Mouse (Mus musculus) midbrain, embryonic 16.5 days (tissue): ENCODE measurements around the gene Htra3. TPM values are rescaled to one million over a fixed set of nuclear protein-coding genes. Genes with fewer than 3 reads are reported as not detected.

Experiments
- ATAC-seq: fragments of 200-750 bp; cut with Nextera tagmentation; 2 replicates; pipeline ENCODE4 v1.8.0; 2017; ENCODE audit warnings: moderate TSS enrichment
- H3K27ac ChIP-seq: fragments of 300-500 bp; sonication (generic); 2 replicates; pipeline ENCODE4 v1.5.1; 2014; ENCODE audit warnings: mild to moderate bottlenecking, low read length, mixed read lengths
- H3K27me3 ChIP-seq: fragments of 300-500 bp; sonication (generic); 2 replicates; pipeline ENCODE4 v1.6.1; 2014; ENCODE audit warnings: low read depth, low read length, mixed read lengths; ENCODE audit not compliant: control insufficient read depth, insufficient read depth
- H3K36me3 ChIP-seq: fragments of 300-500 bp; sonication (generic); 2 replicates; pipeline ENCODE4 v1.6.1; 2014; ENCODE audit warnings: mild to moderate bottlenecking, low read length, moderate library complexity, mixed read lengths; ENCODE audit not compliant: control insufficient read depth, insufficient read depth
- H3K4me1 ChIP-seq: fragments of 300-500 bp; sonication (generic); 2 replicates; pipeline ENCODE4 v1.6.1; 2014; ENCODE audit warnings: mild to moderate bottlenecking, low read length, mixed read lengths; ENCODE audit not compliant: control insufficient read depth, insufficient read depth
- H3K4me2 ChIP-seq: fragments of 300-500 bp; sonication (generic); 2 replicates; pipeline ENCODE4 v1.6.1; 2014; ENCODE audit warnings: mild to moderate bottlenecking, low read length, mixed read lengths
- H3K4me3 ChIP-seq: fragments of 300-500 bp; sonication (generic); 2 replicates; pipeline ENCODE4 v1.5.1; 2014; ENCODE audit warnings: low read depth, mild to moderate bottlenecking, low read length, moderate library complexity, mixed read lengths
- H3K9ac ChIP-seq: fragments of 300-500 bp; sonication (generic); 2 replicates; pipeline ENCODE4 v1.6.1; 2014; ENCODE audit warnings: low read depth, low read length, mixed read lengths
- H3K9me3 ChIP-seq: fragments of 300-500 bp; sonication (generic); replicated peaks from 2 replicates; pipeline ENCODE4 v1.6.1; 2014; ENCODE audit warnings: mild to moderate bottlenecking, low read length, mixed read lengths; ENCODE audit not compliant: control insufficient read depth, poor library complexity, severe bottlenecking
- WGBS: fragments of 180-500 bp; shearing (Covaris S2); extraction: QIAGEN DNeasy Blood & Tissue Kit; methylation state at CpG from one replicate; pipeline ENCODE4 v1.1.7; 2014; 5-methylcytosine and 5-hydroxymethylcytosine counted together
- polyA plus RNA-seq: library from polyadenylated mRNA; unstranded; fragments of >200 nt; fragmentation: Nextera tagmentation; extraction: Ambion mirVana; gene quantifications from 2 replicates; pipeline ENCODE4 v1.2.1, GENCODE M21; 2015

Htra3 gene
- polyA plus RNA-seq, 1 experiment from 2014 or later, result 15.7 TPM

DNA sequence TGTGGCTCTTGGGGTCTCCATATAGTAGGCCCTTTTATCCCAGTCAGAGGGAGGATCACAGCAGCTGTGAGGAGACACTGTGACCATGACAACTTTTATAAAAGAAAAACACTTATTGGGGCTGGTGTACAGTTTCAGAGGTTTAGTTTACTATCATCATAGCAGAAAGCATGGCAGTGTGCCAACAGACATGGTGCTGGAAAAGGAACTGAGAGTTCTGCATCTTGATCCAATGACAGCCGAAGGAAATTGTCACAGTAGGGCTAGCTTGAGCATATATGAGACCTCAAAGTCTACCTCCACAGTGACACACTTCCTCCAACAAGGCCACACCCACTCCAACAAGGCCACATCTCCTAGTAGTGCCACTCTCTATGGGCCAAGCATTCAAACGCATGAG, 9.3 kb upstream of the Htra3 start:
- Histone ChIP-seq H3K36me3 (no peaks in the 10 kb centered on the region), H3K9me3 (no peaks in the 10 kb centered on the region), H3K4me1 (no peaks in the 10 kb centered on the region), H3K27me3 (no peaks in the 10 kb centered on the region), H3K4me2 (no peak overlapping the region), H3K9ac (no peak overlapping the region), H3K27ac (no peak overlapping the region), H3K4me3 (no peak overlapping the region)
- ATAC-seq, result no peak
- WGBS, result 90% methylated on average over 2 of the region's 2 CpGs

DNA sequence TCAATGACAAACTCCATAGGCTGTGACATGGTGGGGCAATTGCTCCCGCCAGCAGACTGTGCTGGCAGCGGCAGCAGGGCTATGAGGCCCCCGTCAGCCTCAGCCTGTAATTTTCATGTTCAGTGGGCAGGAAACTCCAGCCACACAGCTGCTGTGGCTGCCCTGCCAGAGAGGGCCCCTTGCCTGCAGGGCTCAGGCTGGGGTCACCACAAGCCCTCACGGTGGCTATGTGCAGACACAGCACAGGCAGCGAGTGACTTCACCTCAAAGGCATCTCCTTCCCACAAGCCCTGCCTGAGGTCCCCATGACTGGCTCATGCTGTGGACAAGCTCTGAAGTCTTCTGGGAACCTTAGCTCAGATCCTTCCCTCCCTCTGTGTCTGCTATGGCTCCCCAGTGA, 7.5 kb upstream of the Htra3 start:
- H3K9me3 ChIP-seq, result no peaks in the 10 kb centered on the region
- no peaks in the 10 kb centered on the region for H3K27me3 ChIP-seq
- no peak overlapping the region for H3K27ac ChIP-seq
- no peak overlapping the region for H3K4me2 ChIP-seq
- ATAC-seq, result no peak
- no peaks in the 10 kb centered on the region for H3K4me1 ChIP-seq
- no peaks in the 10 kb centered on the region for H3K36me3 ChIP-seq
- WGBS, result 64% methylated on average over 5 of the region's 5 CpGs
- no peak overlapping the region for H3K9ac ChIP-seq
- H3K4me3 ChIP-seq, result no peak overlapping the region

DNA sequence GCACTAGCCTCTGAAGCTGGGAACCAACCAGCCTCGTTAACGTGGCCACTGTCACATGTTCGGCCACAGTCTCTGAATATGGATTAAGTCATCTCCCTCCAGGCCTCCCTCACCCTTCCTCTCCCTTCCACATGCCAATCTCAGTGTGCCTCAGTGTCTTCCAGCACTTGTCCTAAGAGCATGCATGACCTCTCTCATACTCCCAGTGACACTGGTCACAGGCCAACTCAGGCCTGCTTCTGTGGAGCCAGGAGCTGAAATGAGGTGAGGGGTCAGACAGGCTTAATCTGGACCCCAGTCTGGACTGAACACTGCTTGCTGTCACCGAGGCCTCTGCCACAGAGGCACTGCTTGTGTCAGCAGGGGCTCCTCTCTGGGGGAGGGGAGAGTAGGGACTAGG, 6.8 kb upstream of the Htra3 start:
- Histone ChIP-seq H3K4me3 (no peak overlapping the region), H3K36me3 (no peaks in the 10 kb centered on the region), H3K27me3 (no peaks in the 10 kb centered on the region; the same call in 1 of the 2 replicates), H3K9me3 (no peaks in the 10 kb centered on the region), H3K27ac (no peak overlapping the region), H3K4me2 (no peak overlapping the region), H3K9ac (no peak overlapping the region), H3K4me1 (no peaks in the 10 kb centered on the region)
- ATAC-seq, result no peak
- WGBS, result 58% methylated on average over 4 of the region's 4 CpGs

DNA sequence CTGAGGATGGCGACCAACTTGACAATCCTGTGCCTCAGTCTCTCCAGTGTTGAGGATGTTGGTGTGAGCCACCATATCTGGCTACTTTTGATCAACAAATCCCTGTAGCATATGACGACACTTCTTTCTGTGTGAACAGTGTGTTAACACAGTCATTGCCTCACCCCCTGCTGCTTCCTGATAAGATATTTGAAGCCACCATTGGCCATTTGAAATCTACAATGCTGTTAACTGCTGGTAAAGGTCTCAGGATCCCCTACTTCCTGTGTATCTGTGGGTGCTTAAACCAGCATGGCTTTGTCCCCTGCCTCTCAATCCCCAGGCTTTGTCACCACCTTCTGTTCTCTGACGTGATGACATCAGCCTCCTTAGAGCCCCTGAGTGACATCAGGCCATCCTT, 5.5 kb upstream of the Htra3 start:
- Histone ChIP-seq H3K4me3 (no peak overlapping the region), H3K4me1 (no peaks in the 10 kb centered on the region), H3K27ac (no peak overlapping the region), H3K36me3 (no peaks in the 10 kb centered on the region), H3K9me3 (no peaks in the 10 kb centered on the region), H3K27me3 (peaks cover 3% of the 10 kb centered on the region; the same call in 1 of the 2 replicates), H3K4me2 (no peak overlapping the region), H3K9ac (no peak overlapping the region)
- no peak for ATAC-seq
- WGBS, result 61% methylated on average over 3 of the region's 3 CpGs

DNA sequence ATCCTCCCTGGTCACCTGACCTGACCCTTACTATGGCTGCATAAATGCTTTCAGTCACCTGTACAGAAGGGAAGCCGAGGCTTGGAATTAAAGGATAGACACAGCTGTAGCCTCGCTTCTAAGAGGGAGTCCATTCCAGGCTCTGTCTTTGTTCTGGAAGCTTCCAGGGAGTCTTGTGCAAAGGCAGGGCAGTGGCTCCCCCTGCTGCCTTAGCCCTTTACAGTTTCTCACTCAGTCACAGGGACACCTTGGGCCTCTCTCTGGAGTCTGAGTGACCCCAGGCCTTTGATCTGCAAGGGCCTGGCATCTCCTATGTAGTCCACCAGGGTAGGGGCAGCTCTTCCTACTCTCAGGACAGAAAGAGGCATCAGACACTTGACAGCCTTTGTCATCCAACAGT, 1.4 kb upstream of the Htra3 start:
- H3K9me3 ChIP-seq, result no peaks in the 10 kb centered on the region
- H3K4me1 ChIP-seq, result peaks cover 2% of the 10 kb centered on the region; the same call in 1 of the 2 replicates
- H3K36me3 ChIP-seq, result no peaks in the 10 kb centered on the region
- ATAC-seq, result no peak
- H3K27me3 ChIP-seq, result peaks cover 32% of the 10 kb centered on the region
- 56% methylated on average over 2 of the region's 2 CpGs for WGBS
- no peak overlapping the region for H3K27ac ChIP-seq
- H3K4me2 ChIP-seq, result no peak overlapping the region
- no peak overlapping the region for H3K9ac ChIP-seq
- H3K4me3 ChIP-seq, result no peak overlapping the region

DNA sequence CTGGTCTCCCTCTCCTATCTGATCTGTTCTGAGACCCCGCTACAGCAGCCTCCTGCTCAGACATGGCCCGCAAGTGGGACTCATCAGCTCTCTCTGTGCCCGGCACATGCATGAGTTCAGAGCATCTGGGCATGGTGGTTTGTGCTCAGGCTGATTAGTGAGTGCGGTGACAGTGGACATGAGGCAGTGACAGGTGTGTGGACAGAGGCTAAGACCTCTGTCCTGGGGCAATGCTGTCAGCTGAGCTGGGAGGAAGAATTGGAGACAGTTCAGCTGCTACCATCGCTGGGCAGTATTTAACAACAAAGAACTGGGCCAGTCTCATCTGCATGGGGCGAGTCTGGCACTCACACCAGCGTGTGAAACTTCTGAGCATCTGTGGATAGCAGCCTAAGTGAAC, 2.6 kb downstream of the Htra3 start:
- peaks cover 32% of the 10 kb centered on the region for H3K27me3 ChIP-seq
- no peak overlapping the region for H3K4me2 ChIP-seq
- no peak overlapping the region for H3K4me3 ChIP-seq
- no peaks in the 10 kb centered on the region for H3K9me3 ChIP-seq
- no peak for ATAC-seq
- H3K9ac ChIP-seq, result no peak overlapping the region
- H3K4me1 ChIP-seq, result peaks cover 2% of the 10 kb centered on the region; the same call in 1 of the 2 replicates
- no peak overlapping the region for H3K27ac ChIP-seq
- H3K36me3 ChIP-seq, result no peaks in the 10 kb centered on the region
- 88% methylated on average over 7 of the region's 7 CpGs for WGBS

DNA sequence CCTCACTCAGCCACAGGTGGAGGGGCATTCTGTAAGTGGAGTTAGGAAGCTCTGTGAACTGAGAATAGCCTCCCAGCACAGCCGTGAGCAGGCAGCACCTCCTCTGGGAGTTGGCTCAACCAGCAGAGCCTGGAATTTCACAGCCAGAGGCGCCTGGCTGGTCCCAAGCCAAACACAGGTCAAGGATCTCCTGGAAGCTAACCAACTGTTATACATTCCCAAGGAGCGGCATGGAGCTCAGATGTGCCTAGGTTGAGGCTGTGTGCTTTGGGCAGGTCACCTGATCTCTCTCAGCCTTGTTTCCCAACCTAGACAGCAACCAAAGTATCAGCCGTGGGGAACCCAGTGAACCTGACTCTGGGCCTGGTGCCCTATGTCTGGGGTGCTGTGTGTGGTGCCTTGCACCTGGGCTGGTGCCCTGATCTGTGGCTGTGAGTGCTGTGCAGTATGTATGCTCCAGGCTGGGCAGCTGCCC, 5.5 kb downstream of the Htra3 start:
- H3K4me1 ChIP-seq, result peaks cover 4% of the 10 kb centered on the region; the same call in 1 of the 2 replicates
- H3K9me3 ChIP-seq, result no peaks in the 10 kb centered on the region
- no peak overlapping the region for H3K4me2 ChIP-seq
- WGBS, result 68% methylated on average over 4 of the region's 4 CpGs
- no peak overlapping the region for H3K9ac ChIP-seq
- H3K27me3 ChIP-seq, result peaks cover 19% of the 10 kb centered on the region
- no peak overlapping the region for H3K27ac ChIP-seq
- no peak for ATAC-seq
- no peaks in the 10 kb centered on the region for H3K36me3 ChIP-seq
- no peak overlapping the region for H3K4me3 ChIP-seq

DNA sequence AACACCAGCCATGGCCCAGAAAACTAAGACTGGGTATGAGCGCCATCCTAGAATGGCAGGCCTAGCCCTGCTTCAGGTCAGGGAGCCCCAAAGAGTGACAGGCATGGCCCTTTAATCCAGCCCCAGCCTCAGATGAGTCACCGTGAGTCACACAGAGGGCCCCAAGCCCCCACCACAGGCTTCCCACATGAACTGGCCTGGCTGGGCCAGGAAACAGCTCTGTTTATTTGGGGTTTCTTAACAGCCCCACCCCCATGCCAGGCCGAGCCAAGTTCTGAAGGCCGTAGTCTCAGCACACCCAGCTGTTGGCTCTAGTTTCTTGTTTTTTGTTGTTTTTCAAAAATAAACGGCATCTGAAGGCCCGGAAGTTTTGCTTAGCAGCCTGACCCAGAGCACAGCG, 6.5 kb downstream of the Htra3 start:
- Histone ChIP-seq H3K27me3 (peaks cover 9% of the 10 kb centered on the region; the same call in 1 of the 2 replicates), H3K9me3 (no peaks in the 10 kb centered on the region), H3K9ac (no peak overlapping the region), H3K27ac (no peak overlapping the region), H3K4me2 (no peak overlapping the region), H3K4me3 (no peak overlapping the region), H3K36me3 (no peaks in the 10 kb centered on the region), H3K4me1 (peaks cover 2% of the 10 kb centered on the region; the same call in 1 of the 2 replicates)
- no peak for ATAC-seq
- 75% methylated on average over 7 of the region's 7 CpGs for WGBS

DNA sequence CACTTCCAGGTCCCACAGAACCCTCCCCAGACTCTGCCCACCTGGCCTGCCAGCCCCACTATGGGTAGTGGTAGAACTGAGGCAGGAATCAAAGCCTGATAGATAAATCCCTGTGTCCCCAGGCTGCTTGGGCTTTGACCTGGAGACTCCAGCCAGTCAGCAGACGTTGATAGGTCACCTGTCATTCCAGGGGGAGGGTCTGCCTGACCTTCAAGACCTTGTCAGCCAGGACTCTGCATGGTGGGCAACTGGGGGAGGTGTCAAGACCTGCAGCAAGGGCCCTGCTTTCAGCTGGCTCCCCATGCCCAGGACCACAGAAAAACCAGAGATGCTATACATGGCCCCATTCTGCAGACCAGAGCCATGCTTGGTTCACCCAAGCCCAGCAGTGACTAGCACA, 7.0 kb downstream of the Htra3 start:
- Histone ChIP-seq H3K4me1 (peaks cover 2% of the 10 kb centered on the region; the same call in 1 of the 2 replicates), H3K4me3 (no peak overlapping the region), H3K27ac (no peak overlapping the region), H3K4me2 (no peak overlapping the region), H3K36me3 (no peaks in the 10 kb centered on the region), H3K9ac (no peak overlapping the region), H3K27me3 (peaks cover 4% of the 10 kb centered on the region; the same call in 1 of the 2 replicates), H3K9me3 (no peaks in the 10 kb centered on the region)
- WGBS, result 41% methylated on average over 1 of the region's 1 CpGs
- ATAC-seq, result no peak
